Mouse (Mus musculus): ENCODE results near the gene Dpp4.

Gene Dpp4

DNA sequence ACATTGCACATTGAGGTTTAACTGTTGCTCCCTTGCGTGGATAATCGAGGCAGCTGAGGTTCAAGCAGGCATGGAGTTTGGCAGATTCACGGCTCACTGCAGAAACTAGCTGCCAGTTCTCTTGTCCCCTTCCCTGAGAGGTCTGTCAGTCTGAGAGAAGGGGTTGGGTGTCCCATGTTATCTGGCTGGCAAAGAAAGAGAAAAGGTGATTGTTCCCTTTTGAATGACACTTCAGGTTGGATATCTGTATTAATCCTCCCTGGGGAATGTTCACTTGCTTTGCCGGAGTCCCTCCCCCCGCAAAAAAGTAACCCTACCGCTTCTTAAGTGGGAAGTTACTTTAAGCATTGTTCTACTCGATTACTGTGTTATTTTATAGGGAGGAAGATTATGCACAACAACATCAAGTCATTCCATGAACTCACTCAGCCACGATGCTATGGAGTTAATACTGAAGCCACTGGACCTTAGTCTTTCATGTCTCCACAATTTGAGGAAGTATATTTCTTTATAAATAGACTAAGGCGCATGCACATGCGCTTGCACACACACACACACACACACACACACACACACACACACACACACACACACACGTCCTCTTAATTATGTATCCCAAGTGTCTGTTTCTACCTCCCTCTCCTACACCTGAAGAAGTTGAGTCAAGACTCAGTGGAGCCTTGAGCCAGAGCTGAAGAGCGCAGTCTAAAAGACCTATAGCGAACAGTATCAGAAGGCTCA lies at the start of gene Dpp4:
Dpp4 (minus strand) TSS at position 151 of the 741 bp plus-strand sequence.
- DNase-seq (ENCODE audit: low spot score), result no peak

DNA sequence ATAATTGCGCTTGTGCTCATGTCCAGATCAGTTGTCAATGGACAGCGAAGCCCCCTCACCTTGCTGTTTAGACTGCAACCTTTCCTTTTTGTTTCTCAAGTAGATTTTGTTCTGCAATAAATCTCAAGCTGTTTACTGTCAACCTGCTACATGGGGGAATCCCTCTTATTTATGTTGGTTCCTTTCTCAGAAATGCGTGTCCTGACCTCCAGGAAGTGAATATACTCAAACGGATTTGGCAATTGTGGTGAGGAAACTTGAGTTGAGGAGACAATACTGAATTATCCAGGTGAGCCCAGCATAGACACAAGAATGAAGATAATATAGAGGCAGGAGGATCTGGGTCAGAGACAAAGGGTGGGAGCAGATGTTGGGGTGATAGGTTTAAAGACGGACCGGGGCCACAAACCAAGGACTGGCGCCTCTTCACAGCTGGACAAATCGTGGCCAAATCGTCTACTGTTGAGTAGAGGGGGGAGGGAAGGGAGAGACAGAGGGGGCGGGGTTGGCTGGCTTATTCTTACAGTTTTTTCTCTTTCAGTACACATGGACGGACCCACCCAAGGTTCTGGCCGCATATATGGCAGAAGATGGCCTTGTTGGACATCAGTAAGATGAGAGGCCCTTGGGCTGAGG lies 48.9 kb upstream of the Dpp4 start:
- no peak for DNase-seq (ENCODE audit: low spot score)

DNA sequence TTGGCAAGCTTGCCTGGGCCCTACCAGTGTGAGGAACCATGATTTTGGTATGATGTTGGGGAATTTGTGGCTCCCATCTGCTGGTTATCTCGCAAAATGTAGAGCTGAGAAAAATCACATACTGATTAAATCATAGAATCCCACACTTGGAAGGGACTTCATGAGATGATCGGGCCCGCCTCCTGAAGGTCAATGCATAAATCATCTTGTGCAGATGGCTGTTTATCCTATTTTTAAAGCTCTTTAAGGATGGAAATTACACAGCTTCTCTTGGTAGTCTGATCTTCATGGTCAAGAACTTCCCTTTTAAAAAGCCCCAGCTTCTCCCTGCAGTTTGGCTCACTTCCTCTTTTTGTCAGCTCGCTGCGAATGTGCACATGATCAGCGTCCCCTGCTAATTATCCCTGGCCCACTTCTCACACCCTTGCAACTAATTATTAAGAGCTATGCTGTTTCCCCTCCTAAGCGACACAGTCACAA lies 48.2 kb upstream of the Dpp4 start:
- peak; percentile 23 for DNase-seq (ENCODE audit: low spot score)

DNA sequence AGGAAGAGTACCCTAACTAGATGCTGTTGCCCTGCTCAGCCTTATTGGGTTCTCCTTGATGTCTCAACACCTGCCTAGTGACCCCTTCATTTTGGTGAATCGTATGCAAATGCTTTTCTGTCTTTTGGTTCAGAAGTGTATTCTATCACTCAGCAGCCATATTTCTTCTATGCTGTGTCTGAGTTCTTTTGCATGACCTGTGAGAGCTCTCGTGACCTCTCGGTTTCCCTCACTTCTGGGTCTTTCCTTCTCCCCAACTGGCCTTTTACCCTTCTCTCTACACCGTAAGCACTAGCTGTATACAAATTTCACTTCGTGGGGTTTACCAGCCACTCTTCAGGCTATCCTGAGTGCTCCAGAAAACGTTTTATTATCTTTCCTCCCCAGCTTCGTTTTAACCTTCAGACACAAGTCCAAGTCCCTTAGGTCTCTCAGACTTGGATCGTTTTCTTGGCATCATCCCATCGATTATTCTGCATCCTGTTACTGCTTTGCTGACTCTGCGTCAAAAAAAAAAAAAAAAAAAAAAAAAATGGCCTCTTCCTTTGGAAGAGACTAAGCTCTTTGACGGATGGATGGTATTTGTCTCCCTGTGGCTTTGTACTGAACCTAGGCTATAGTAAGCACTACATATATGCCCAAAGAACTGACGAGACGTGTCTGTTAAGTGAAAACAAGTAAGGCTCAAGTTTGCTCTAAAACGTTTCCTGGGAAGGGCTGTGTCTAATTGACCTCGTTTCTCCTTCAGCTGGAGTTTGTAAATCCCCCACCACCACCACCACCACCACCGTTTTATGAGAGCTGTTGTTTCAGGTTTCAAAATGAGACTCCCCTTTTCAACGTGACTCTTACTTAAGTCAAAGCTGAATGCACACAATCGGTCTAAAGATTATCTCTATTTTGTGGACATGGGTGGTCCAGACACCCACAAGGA lies 47.5 kb upstream of the Dpp4 start:
- DNase-seq (ENCODE audit: low spot score), result no peak

DNA sequence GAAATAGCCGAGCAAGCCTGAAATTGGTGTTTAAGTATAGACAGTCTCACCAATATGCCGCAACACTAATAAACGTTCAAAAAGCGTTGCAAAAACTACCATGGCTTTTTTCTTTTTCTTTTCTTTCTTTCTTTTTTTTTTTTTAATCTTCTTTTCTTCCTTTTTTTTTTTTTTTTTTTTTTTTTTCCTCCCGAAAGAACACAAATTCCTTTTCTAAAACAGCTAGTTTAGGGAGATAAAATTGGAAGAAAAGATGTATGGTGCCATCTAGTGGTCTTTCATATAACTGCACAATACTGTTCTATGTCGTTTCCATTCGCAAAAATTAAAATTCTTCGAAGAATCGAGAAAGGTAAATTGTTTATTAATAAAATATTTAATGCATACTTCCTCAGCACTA lies 46.0 kb upstream of the Dpp4 start:
- no peak for DNase-seq (ENCODE audit: low spot score)

DNA sequence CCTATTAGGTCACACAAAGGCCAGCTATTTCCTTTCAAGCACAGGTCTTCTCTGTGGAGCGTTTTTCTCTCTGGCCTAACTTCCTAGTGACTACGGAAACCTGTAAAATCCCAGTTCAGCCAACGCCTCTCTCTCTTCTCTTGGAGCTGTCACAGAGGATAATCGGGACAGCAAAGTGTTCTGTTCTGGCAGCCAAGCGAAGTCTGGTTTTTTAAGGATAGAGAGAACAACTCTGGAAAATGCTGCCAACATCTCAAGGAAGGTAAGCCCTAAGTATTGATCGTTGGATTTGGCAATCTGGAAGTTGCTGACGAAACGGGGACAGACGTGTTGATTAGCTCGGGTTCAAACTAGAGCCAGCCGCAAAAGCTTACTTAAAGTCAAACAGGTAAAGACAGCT lies 43.0 kb upstream of the Dpp4 start:
- DNase-seq (ENCODE audit: low spot score), result no peak

DNA sequence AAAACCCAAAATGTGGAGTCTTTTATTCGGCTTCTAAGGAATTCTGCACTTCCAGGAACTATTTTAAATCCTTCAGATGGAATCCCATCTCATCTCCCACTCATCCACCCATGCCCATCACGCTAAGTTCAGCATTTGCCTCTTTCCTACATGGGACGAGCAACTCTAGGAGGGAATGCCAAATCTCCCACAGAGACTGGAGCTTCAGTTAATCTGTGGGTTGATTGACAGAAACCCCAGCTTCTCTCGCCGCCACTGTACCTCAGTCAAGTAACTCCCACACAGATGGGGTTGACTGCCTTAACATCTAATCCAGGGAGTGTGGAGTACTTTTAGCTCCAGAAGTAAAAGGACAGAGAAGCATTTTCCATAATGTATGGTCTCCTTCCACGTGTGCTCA lies 42.0 kb upstream of the Dpp4 start:
- no peak for DNase-seq (ENCODE audit: low spot score)

DNA sequence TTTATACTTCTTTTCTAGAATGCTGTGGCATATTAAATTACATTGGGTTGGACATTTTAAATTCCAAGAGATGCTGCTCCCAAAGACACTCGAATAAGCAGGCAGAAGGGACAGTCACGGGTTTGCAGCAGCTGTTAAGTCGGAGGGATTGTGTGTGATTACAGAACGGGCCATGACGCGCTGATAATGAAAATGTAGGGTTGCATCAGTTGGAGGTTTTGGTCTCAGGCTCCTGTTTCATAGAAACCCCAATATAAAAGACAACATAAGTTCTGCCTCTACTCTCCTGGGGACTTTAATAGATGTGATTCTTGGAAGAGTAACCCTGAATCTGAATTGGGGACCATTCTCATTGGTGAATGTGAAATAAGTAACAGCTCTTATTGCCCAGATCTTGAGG lies 38.3 kb upstream of the Dpp4 start:
- no peak for DNase-seq (ENCODE audit: low spot score)

DNA sequence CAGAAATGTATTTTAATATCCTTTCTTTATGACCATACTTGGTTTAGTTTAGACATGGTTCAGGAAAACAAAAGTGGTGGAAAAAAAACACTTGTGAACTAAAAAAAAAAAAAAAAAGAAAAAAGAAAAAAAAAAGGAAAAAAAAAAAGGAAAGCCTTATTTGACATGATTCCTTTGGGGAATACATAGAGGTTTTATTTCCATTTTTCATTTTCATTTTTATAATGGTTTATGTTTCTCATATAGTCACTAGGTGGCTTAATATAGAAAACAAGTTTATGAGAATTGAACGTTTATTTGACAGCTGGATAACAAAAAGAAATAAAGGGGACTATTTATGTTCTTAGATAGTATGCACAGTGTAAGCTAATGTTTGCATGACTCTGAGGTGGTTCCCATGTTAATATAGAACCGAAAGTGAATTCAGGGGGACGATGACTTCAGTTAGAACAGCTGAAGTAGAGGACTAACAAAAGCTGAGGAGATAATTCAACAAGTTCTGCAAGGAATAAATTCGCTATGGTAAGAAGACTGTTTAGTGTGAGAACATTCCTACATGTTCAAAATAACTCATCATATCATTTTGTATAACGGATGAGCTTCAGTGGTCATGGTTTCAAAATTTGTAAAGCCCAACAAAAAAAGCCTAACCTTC lies 37.8 kb upstream of the Dpp4 start:
- DNase-seq (ENCODE audit: low spot score), result no peak

DNA sequence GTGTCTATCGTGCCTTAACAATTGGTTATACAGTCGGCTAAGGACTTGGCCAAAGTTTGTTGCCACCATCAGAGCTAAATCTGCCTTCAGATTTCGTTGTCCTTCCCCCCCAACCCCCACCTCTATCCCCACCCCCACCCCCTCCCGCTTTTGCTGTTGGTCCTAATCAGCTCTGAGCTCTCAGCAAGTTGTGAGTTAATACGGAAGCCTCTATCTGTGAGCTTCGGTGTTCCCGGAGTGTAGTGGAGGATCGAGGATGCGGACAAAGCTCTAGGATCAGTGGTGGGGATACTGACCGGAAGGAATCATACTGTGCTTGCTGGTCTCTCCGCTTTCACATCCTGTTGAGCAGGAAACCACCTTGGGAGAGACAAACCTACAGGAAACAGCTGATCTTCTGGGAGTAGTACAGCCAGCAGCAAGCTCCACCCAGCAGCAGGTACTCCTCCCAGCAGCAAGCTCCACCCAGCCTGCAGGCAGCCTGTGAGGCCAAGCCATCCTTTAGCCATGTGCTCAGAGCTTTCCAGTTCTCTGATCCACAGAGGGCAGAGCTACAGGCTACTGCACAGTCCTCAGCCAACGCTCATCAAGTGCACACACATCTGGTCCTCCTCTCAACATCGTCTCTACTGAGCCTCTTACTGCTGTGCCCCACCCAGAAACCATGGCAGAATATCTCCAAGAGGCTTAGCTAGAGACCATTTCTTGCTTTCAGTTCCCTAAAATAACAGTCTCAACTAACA lies 28.9 kb upstream of the Dpp4 start:
- DNase-seq (ENCODE audit: low spot score), result peak; percentile 44

DNA sequence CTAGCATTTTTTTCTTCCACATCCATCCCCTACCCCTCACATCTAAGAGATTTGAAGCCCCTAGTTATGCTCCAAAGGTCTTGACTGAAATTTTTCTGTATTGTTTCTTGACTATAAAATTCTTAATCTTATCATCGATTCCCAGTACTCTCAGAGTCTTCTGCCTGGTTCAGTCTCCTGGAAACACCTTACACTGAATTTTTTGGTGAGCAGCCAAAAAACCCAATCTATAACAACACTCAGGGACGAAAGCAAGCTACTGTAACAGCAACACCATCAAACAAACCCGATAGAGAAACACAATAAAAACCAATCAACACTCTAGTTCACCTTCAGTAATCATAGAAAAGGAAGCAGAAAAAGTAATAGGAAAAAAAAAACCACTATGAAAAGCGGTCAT lies 28.1 kb upstream of the Dpp4 start:
- DNase-seq (ENCODE audit: low spot score), result no peak

DNA sequence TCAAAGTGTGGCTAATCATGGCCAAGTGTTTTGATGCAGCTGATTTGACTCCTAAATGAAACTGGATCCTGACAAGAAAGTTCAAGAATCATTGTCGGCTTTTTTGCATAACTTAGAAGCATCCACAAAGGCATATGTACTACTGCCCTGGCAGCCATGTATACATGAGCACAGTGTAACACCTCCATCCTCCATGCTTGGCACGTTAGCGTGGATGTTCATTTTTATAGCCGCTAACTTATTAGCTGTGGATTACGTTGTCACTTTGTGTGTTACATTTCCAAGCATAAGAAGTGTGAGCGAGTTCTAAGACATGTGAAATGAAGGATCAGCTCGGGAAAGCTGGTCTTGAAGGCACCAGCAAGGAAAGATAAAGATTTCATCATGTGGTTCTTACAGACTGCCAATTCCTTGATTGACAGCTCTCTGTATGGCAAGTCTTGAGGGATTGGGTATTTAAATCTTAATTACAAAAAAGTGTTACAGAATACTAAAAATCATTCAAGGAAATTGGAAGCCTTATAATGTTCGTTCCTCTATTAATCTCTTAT lies 19.3 kb upstream of the Dpp4 start:
- DNase-seq (ENCODE audit: low spot score), result no peak

DNA sequence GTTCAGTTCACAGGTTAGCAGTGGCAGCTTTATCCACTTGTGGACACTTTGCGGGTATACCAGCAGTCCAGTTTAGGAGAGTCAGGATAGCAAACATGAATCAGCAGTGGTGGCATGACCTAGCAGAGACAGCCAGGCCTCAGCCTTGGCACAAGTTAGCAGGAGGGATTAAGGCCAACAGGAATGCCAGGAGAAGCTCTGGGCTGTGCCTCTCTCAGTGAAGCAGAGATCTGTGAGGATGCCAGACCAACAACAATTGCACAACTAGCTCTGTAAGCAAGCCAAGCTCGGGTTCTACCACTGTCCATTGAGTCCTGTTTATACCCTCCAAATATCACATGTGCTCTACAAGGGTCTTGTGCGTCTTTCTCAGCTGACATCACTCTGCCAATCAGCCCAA lies 13.9 kb upstream of the Dpp4 start:
- no peak for DNase-seq (ENCODE audit: low spot score)

DNA sequence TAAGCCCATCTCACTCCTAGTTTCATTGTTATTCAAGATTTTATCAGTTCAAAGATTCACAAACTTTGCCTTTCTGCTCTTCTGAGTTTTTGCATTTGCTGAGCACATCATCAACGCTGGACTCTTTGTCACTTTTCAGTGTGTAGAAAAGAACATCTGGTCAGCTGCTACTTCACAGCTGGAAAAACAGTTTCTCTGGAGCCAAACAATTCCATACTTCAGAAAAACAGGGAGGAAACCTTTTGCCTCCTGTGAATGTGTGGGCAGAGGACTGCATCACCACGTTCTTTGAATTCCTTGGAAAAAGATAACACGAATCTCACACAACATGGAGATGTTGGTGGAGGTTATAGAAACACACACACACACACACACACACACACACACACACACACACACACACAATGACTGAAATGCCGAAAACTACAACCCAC lies 11.3 kb upstream of the Dpp4 start:
- DNase-seq (ENCODE audit: low spot score), result no peak

DNA sequence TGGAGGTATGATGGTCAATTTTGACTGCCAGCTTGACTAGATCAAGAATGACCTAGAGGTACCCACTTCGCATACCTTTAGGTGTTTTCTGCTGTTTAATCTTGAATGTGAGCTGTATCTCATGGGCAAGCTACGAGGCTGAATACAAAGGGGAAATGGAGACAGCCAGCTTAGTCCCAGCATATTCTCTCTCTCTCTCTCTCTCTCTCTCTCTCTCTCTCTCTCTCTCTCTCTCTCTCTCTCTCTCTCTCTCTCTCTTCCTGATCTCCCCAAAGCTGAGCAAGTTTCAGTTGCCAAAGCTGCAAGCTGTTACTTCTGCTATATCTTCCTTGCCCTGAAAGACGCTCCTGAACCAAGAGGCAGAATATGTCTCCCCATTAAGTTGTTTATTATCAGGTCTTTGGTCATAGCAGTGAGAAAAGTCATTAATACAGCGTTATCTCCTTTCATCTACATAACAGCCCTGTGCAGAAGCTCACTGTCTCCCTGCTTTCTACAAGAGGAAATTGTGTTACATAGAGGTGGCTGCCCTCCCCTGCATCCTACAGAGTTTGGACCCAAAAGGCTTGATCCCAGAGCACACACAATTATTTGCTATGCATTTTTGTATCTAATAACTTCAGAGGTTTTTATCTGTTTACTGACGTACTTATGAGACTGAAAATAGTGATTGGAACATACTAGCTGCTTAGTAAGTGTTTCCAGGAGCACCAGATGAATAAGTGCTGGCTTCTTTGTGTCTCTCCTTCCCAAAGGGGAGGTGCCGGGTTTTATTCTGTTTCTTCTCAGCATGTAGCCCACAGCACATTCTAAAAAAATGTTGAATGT lies 10.7 kb upstream of the Dpp4 start:
- no peak for DNase-seq (ENCODE audit: low spot score)

DNA sequence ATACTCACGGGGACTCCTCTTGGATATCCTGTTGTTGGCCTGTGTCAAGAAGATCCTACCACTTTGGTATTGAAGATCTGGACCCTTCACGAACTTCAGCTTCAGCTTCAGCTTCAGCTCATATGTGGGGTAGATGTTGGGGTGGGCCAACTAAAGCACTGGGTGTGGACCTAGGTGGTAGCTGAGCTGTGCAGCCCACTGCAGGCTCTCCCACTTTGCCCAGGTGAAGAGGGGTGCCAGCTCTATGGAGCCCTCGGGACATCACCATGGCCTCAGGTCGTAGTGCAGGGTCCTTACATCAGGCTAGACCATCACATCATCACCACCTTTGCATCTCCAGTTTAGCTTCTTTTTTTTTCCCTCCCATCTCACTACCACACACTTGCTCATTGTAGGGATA lies 9.2 kb upstream of the Dpp4 start:
- no peak for DNase-seq (ENCODE audit: low spot score)

DNA sequence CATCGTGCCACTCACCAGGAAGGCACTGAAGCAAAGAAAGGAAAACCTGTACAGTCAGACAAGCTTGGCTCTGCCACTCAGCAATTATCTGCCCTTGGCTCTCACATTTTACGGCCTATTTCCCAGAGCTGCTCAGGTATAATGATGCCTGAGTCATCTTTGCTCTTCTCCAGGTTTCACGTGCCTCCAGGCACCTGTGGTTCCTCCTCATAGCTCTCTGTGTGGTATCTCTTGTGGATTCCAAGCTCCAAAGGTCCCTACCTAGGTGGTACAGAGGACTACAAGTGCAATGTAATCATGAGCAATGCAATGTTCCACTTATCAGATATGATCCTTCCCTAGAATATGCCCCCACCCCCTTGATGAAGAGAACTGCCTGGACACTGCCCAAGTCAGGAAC lies 8.0 kb upstream of the Dpp4 start:
- DNase-seq (ENCODE audit: low spot score), result no peak

DNA sequence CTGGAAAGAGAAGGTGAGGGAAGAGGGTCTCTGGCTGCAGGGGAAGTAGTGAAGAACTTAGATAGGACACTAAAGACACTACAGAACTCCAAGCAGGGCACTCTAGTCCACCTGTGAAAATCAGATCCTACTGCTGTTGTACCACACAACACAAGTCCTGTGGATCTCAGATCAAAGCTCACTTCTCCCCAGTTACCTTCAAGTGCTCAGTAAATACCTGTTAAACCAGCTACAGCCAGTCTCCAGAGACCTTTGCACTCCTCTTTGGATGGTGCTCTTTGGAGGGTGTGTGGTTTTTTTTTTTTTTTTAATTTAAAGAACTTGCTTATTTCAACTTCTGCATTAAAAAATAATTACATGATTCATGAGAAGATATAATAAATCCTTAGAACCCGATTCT lies 5.2 kb upstream of the Dpp4 start:
- DNase-seq (ENCODE audit: low spot score), result no peak

DNA sequence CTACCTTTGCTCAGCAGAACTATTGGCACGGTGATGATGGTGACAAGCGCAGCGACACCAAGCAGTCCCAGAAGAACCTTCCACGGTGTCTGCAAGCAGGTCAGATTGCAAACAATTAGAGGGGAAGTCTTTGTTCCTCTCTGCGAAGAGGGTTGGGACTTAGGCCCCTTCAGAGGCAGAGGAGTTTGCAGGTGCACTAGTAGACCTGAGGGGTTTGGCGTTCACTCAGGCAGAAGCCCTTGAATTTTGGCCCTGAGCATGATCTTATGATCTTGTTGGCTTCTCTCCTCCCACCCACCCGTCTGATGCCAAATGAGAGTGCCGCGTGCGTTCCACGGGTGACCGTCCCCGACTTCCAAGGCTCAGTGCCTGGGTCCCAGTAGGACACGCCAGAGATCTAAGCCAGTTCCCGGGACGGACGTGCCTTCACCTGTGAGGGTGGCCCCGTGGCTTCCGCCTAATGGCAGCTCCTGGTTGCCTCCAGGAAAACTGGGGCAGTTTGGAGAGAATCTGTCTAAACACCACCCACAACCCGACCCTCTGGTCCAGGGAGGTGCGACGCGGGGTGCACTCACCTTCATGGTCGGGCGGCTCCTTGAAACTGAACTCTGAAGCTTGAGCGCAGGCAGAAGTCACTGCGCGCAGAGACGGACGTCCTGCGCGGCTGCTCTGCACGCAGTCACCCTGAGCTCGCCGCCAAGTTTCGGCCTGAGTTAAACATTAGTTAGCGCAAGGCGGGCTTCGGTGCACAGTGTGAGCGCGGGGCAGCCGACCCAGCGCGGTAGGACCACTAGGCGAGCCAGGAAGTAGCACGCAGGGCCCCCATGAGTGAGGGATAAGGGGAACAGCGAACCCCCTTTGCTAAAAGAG lies 585 bp downstream of the Dpp4 start:
- DNase-seq (ENCODE audit: low spot score), result no peak
